Mouse (Mus musculus): Measurements from ENCODE around the gene Ttc29.

DNA sequence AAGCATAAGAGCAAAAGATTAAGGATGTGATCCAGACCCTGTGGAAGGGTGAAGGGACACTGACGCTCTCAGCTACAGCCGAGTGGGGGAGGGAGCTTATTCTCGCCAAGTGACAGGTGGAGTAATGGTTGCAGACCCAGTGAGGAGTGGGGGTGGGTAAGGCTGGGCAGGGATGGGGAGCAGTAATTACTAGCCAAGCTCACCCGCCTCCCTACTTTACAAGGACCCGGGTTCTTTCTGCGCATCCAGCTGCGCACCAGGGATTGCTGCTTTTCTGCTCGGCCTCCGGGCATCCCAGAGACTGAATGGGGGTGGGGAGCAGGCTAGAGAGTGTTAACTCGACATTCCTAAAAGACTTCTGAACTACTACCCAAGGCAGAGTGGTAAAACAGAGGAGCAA, 213.4 kb downstream of the Ttc29 start:
- TF ChIP-seq CTCF (IDR thresholded peaks at IDR 0.05; ENCODE audit: borderline replicate concordance, control insufficient read depth, extremely low read depth, insufficient read depth, low read length, poor library complexity) (no peak), POLR2A (IDR thresholded peaks at IDR 0.05; ENCODE audit: control insufficient read depth, extremely low read depth, insufficient read depth, low read length, poor library complexity) (no peak)

All from thymus, adult 2 months (tissue).